Mouse (Mus musculus) MEL (cell line): ENCODE data around the gene Morn1. TPM values are rescaled to one million over a fixed set of nuclear protein-coding genes. Genes with fewer than 3 reads are reported as not detected.

Experiments
- DNase-seq: peaks from one replicate; pipeline ENCODE4 v3.0.0; 2011; ENCODE audit warnings: low read depth, low spot score
- H3K27ac ChIP-seq: 2 replicates; pipeline ENCODE4 v1.5.1; 2012; ENCODE audit warnings: low read depth, mild to moderate bottlenecking, control low read depth, low read length, moderate library complexity; ENCODE audit not compliant: control insufficient read depth
- H3K27me3 ChIP-seq, 2 experiments: fragments of 150-350 bp in 1 of 2; sonication (generic) in 1 of 2; 2 replicates each; pipeline ENCODE4 v1.6.1; 2012; ENCODE audit warnings: low read length in 2 of 2, mild to moderate bottlenecking in 2 of 2, improper control_type of control experiment in 1 of 2, moderate library complexity in 1 of 2; ENCODE audit not compliant: insufficient read depth in 2 of 2, control insufficient read depth in 1 of 2
- H3K36me3 ChIP-seq, 2 experiments: 2 replicates each; pipeline ENCODE4 v1.6.1; 2012 to 2014; ENCODE audit warnings: low read length in 2 of 2, improper control_type of control experiment in 1 of 2, inconsistent platforms in 1 of 2, mild to moderate bottlenecking in 1 of 2; ENCODE audit not compliant: insufficient read depth in 2 of 2, control insufficient read depth in 1 of 2
- H3K4me1 ChIP-seq, 2 experiments: fragments of 150-350 bp in 1 of 2; sonication (generic) in 1 of 2; 2 replicates each; pipeline ENCODE4 v1.6.1; 2012; ENCODE audit warnings: low read length in 2 of 2, improper control_type of control experiment in 1 of 2, mild to moderate bottlenecking in 1 of 2; ENCODE audit not compliant: insufficient read depth in 2 of 2, control insufficient read depth in 1 of 2
- H3K4me3 ChIP-seq, 2 experiments: fragments of 150-350 bp in 1 of 2; sonication (generic) in 1 of 2; 2 replicates each; pipeline ENCODE4 v1.5.1; 2012; ENCODE audit warnings: low read depth in 2 of 2, low read length in 2 of 2, mild to moderate bottlenecking in 2 of 2, moderate library complexity in 2 of 2, control low read depth in 1 of 2, improper control_type of control experiment in 1 of 2; ENCODE audit not compliant: control insufficient read depth in 1 of 2, insufficient read depth in 1 of 2
- H3K79me2 ChIP-seq: 2 replicates; pipeline ENCODE4 v1.6.1; 2012; ENCODE audit warnings: mild to moderate bottlenecking, low read length, moderate library complexity; ENCODE audit not compliant: control insufficient read depth, poor library complexity, insufficient read depth
- H3K9ac ChIP-seq: 2 replicates; pipeline ENCODE4 v1.6.1; 2012; ENCODE audit warnings: low read depth, mild to moderate bottlenecking, control low read depth, low read length, moderate library complexity; ENCODE audit not compliant: control insufficient read depth, poor library complexity, severe bottlenecking
- H3K9me3 ChIP-seq: fragments of 150-350 bp; sonication (generic); replicated peaks from 2 replicates; pipeline ENCODE4 v1.6.1; 2012; ENCODE audit warnings: mild to moderate bottlenecking, low read length, improper control_type of control experiment, moderate library complexity; ENCODE audit not compliant: insufficient read depth
- BHLHE40 ChIP-seq: IDR thresholded peaks from 2 replicates; pipeline ENCODE4 v1.6.1; 2012; ENCODE audit warnings: low read depth, mild to moderate bottlenecking, inconsistent platforms, low read length, improper control_type of control experiment, borderline replicate concordance
- CTCF ChIP-seq, 3 experiments: IDR thresholded peaks in 2 of 3; conservative IDR thresholded peaks in 1 of 3; 2 replicates each; pipeline ENCODE4 v1.5.1; 2011 to 2012; ENCODE audit warnings: low read length in 3 of 3, low read depth in 2 of 3, mild to moderate bottlenecking in 2 of 3, improper control_type of control experiment in 1 of 3, inconsistent platforms in 1 of 3, mixed read lengths in 1 of 3, moderate library complexity in 1 of 3; ENCODE audit not compliant: control insufficient read depth in 1 of 3, insufficient read depth in 1 of 3, poor library complexity in 1 of 3, severe bottlenecking in 1 of 3
- EP300 ChIP-seq, 2 experiments: IDR thresholded peaks; 2 replicates each; pipeline ENCODE4 v1.6.1; 2011; ENCODE audit warnings: improper control_type of control experiment in 2 of 2, low read length in 2 of 2, low read depth in 1 of 2, mild to moderate bottlenecking in 1 of 2
- ETS1 ChIP-seq: IDR thresholded peaks from 2 replicates; pipeline ENCODE4 v1.6.1; 2012; ENCODE audit warnings: low read depth, mild to moderate bottlenecking, inconsistent platforms, low read length, improper control_type of control experiment, moderate library complexity
- GATA1 ChIP-seq: IDR thresholded peaks from 2 replicates; pipeline ENCODE4 v1.6.1; 2011; ENCODE audit warnings: low read depth, low read length, improper control_type of control experiment
- HCFC1 ChIP-seq: IDR thresholded peaks from 2 replicates; pipeline ENCODE4 v1.6.1; 2012; ENCODE audit warnings: low read depth, mild to moderate bottlenecking, inconsistent platforms, low read length, improper control_type of control experiment, moderate library complexity
- MAFK ChIP-seq: IDR thresholded peaks from 2 replicates; pipeline ENCODE4 v1.6.1; 2011; ENCODE audit warnings: low read depth, mild to moderate bottlenecking, low read length, improper control_type of control experiment, borderline replicate concordance
- MAX ChIP-seq: IDR thresholded peaks from 2 replicates; pipeline ENCODE4 v1.6.1; 2011; ENCODE audit warnings: low read length, improper control_type of control experiment
- MAZ ChIP-seq: IDR thresholded peaks from 2 replicates; pipeline ENCODE4 v1.6.1; 2012; ENCODE audit warnings: low read depth, mild to moderate bottlenecking, inconsistent platforms, low read length, improper control_type of control experiment
- MEF2A ChIP-seq: IDR thresholded peaks from 2 replicates; pipeline ENCODE4 v1.6.1; 2014; ENCODE audit warnings: low read depth, mild to moderate bottlenecking, inconsistent platforms, low read length, improper control_type of control experiment; ENCODE audit not compliant: poor library complexity, insufficient replicate concordance, severe bottlenecking; ENCODE audit errors: extremely low read depth
- MYC ChIP-seq: IDR thresholded peaks from 2 replicates; pipeline ENCODE4 v1.6.1; 2011; ENCODE audit warnings: low read depth, mild to moderate bottlenecking, low read length, improper control_type of control experiment, moderate library complexity
- NELFE ChIP-seq: IDR thresholded peaks from 2 replicates; pipeline ENCODE4 v1.6.1; 2011; ENCODE audit warnings: low read depth, low read length, improper control_type of control experiment
- POLR2AphosphoS2 ChIP-seq: IDR thresholded peaks from 2 replicates; pipeline ENCODE4 v1.6.1; 2011; ENCODE audit warnings: low read length, improper control_type of control experiment
- POLR2AphosphoS5 ChIP-seq: IDR thresholded peaks from 2 replicates; pipeline ENCODE4 v1.6.1; 2012; ENCODE audit warnings: low read depth, borderline replicate concordance, mild to moderate bottlenecking, inconsistent platforms, low read length, moderate library complexity, mixed read lengths
- RAD21 ChIP-seq: IDR thresholded peaks from 2 replicates; pipeline ENCODE4 v1.6.1; 2011; ENCODE audit warnings: mild to moderate bottlenecking, low read depth, low read length, improper control_type of control experiment
- RCOR1 ChIP-seq: IDR thresholded peaks from 2 replicates; pipeline ENCODE4 v1.6.1; 2012; ENCODE audit warnings: low read depth, mild to moderate bottlenecking, inconsistent platforms, low read length, improper control_type of control experiment
- TAL1 ChIP-seq: IDR thresholded peaks from 2 replicates; pipeline ENCODE4 v1.6.1; 2012; ENCODE audit warnings: mild to moderate bottlenecking, inconsistent platforms, low read length, moderate library complexity, mixed read lengths
- TBP ChIP-seq: IDR thresholded peaks from 2 replicates; pipeline ENCODE4 v1.8.0; 2011; ENCODE audit warnings: low read depth, low read length, improper control_type of control experiment
- TCF12 ChIP-seq: IDR thresholded peaks from 2 replicates; pipeline ENCODE4 v1.6.1; 2014; ENCODE audit warnings: low read depth, mild to moderate bottlenecking, inconsistent platforms, low read length, improper control_type of control experiment, moderate library complexity
- USF1 ChIP-seq: IDR thresholded peaks from 2 replicates; pipeline ENCODE4 v1.6.1; 2014; ENCODE audit warnings: low read depth, mild to moderate bottlenecking, inconsistent platforms, low read length, improper control_type of control experiment, moderate library complexity
- USF2 ChIP-seq, 2 experiments: IDR thresholded peaks; 2 replicates each; pipeline ENCODE4 v1.6.1; 2011 to 2012; ENCODE audit warnings: improper control_type of control experiment in 2 of 2, low read length in 2 of 2, borderline replicate concordance in 1 of 2, inconsistent platforms in 1 of 2, low read depth in 1 of 2, mild to moderate bottlenecking in 1 of 2; ENCODE audit not compliant: insufficient read depth in 1 of 2
- ZC3H11A ChIP-seq: IDR thresholded peaks from 2 replicates; pipeline ENCODE4 v1.6.1; 2012; ENCODE audit warnings: low read depth, mild to moderate bottlenecking, inconsistent platforms, low read length, improper control_type of control experiment
- ZKSCAN1 ChIP-seq: IDR thresholded peaks from 2 replicates; pipeline ENCODE4 v1.6.1; 2012; ENCODE audit warnings: low read depth, mild to moderate bottlenecking, inconsistent platforms, low read length, improper control_type of control experiment, moderate library complexity
- ZNF384 ChIP-seq: IDR thresholded peaks from 2 replicates; pipeline ENCODE4 v1.6.1; 2012; ENCODE audit warnings: low read depth, mild to moderate bottlenecking, inconsistent platforms, low read length, improper control_type of control experiment
- polyA plus RNA-seq, 2 experiments: library from polyadenylated mRNA; stranded (reverse) in 1 of 2; unstranded in 1 of 2; fragments of >175 nt in 1 of 2; fragments of >200 nt in 1 of 2; gene quantifications; 2 replicates each; pipeline versions ENCODE4 v1.2.1 to v1.2.4; 2012; ENCODE audit warnings: low replicate concordance in 2 of 2, low read depth in 1 of 2; ENCODE audit not compliant: insufficient read length in 2 of 2, insufficient read depth in 1 of 2, missing spikeins in 1 of 2
- total RNA-seq: library from RNA; depleted of rRNA; stranded (reverse); fragments of 300-350 nt; gene quantifications from 2 replicates; pipeline ENCODE4 v1.2.3, GENCODE M21; 2012

Gene Morn1
- total and polyA plus RNA-seq, 3 experiments, result 4.1 to 4.4 TPM; not detected in 1

GRCm38 (mm10) chr4:155157871-155158542, 71.6 kb downstream of the Morn1 start:
- TF ChIP-seq NELFE (no peak), BHLHE40 (no peak), EP300 (IDR thresholded peaks at IDR 0.05; ENCODE audit: low read depth in 1 of 2, low read length in 2 of 2) (no peak), ETS1 (no peak), RCOR1 (no peak), ZKSCAN1 (no peak), MAZ (no peak), ZC3H11A (no peak), RAD21 (no peak), GATA1 (no peak), USF2 (IDR thresholded peaks at IDR 0.05; ENCODE audit: borderline replicate concordance in 1 of 2, insufficient read depth in 1 of 2, low read depth in 1 of 2, low read length in 2 of 2) (no peak), MAX (no peak), MEF2A (no peak), CTCF (IDR thresholded peaks at IDR 0.05 in 2 of 3, conservative IDR thresholded peaks at IDR 0.05 in 1 of 3; ENCODE audit: control insufficient read depth in 1 of 3, insufficient read depth in 1 of 3, low read depth in 2 of 3, low read length in 3 of 3, poor library complexity in 1 of 3, severe bottlenecking in 1 of 3) (no peak), USF1 (no peak), TCF12 (no peak)
- no peak for DNase-seq
- H3K36me3 ChIP-seq, result peaks cover 0 to 14% of the 10 kb centered on the region in 2 experiments; a peak in 2 of 4 replicates

DNA sequence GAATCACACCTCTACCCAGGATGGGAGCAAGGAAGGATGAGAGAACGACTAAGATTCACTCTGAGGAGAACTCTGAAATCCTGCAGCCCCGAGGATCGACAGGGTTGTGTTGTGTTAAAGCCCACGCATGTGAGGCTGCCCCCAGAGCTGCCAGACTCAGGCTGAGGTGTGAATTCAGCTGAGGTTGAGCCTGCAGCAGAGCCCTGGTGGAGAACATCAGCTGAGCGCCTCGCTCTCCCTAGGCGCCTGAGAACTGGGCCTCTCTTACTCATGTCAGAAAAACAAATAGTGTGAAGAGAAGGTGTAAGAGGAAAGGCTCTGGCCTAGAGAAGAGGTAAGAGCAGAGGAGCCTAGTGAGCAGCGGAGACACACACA, 72.2 kb downstream of the Morn1 start:
- peaks cover 0 to 19% of the 10 kb centered on the region in 2 experiments; a peak in 2 of 4 replicates for H3K36me3 ChIP-seq
- no peak for TF ChIP-seq POLR2AphosphoS5
- TF ChIP-seq HCFC1, result no peak
- TF ChIP-seq USF1, result no peak
- no peak for TF ChIP-seq EP300 (IDR thresholded peaks at IDR 0.05; ENCODE audit: low read depth in 1 of 2, low read length in 2 of 2)
- no peak for TF ChIP-seq BHLHE40
- no peak for TF ChIP-seq ZNF384
- no peak for TF ChIP-seq TBP
- TF ChIP-seq MAFK, result no peak
- no peak for TF ChIP-seq TAL1
- no peak for TF ChIP-seq MYC
- no peak for TF ChIP-seq POLR2AphosphoS2
- no peak for DNase-seq
- peaks cover 7 to 22% of the 10 kb centered on the region in 2 experiments for H3K4me1 ChIP-seq
- no peak overlapping the region for H3K27ac ChIP-seq
- H3K9me3 ChIP-seq, result no peaks in the 10 kb centered on the region
- H3K79me2 ChIP-seq, result no peaks in the 10 kb centered on the region; the same call in 1 of the 2 replicates
- no peak overlapping the region for H3K4me3 ChIP-seq
- no peaks in the 10 kb centered on the region for H3K27me3 ChIP-seq
- no peak overlapping the region for H3K9ac ChIP-seq

More at GRCm38 (mm10) chr4:155157871-155158542, 71.6 kb downstream of the Morn1 start:
- Histone ChIP-seq H3K4me3 (no peak overlapping the region), H3K27ac (no peak overlapping the region), H3K9me3 (no peaks in the 10 kb centered on the region), H3K27me3 (no peaks in the 10 kb centered on the region), H3K9ac (no peak overlapping the region), H3K79me2 (no peaks in the 10 kb centered on the region; the same call in 1 of the 2 replicates), H3K4me1 (peaks cover 5 to 18% of the 10 kb centered on the region in 2 experiments)
